Mouse (Mus musculus) left cerebral cortex, adult 8-10 months (tissue): Measurements from ENCODE around the gene Cfap43. TPM values are rescaled to one million over a fixed set of nuclear protein-coding genes. Genes with fewer than 3 reads are reported as not detected.
"Not testable (repeated sequence)": the region's sequence is repeated elsewhere in the genome, so short reads cannot be mapped to it uniquely, and the experiment has no call there.

Experiments used
- DNase-seq, 2 experiments: peaks; one replicate each; pipeline ENCODE4 v3.0.0; 2022; ENCODE audit warnings: low spot score in 2 of 2
- total RNA-seq, 4 experiments: library from RNA; stranded (reverse); gene quantifications; 2 replicates each; pipeline ENCODE4 v1.2.4; 2022

Cfap43 gene
- total RNA-seq, 4 experiments from 2014 or later, result 0.46 to 1.2 (median 0.99) TPM

DNA sequence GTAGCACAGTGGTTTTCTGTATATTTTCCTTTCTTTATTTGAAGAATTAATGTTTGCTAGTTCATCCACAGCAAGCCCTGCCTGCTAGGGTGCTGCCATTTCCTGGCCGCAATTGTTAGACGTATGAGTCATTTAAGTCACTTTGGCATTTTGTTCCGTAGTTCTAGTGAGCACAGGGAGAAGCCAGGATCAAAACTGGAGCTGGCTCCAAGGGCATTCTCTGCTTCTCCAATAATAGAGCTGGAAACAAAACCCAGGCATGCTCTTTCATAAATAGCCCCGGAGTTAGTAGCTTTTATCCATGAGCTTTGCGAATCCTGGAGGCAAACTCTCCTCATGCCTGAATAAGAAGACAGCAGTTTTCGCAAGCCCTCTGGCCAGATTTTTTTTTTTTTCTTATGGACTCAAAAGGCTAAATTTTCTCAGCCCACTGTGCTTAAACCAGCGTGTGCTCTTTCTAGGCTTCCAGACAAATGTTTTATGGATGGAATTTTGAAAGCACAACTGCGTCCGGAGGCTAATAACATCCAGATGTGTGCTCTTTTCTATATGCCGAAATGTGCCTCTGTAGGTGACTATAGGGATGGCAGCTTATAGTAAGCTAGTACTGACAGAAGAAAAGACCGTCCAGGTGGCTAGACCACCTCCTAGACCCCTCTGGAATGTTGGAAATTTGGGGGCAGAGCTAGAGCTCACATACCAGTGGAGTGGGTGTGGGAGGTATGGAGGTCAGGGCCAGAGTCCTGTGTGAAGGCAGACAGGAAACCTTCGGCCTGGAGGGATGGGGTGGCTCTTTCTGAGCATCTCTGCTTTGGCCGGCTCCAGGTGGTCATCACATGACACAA lies 64.9 kb downstream of the Cfap43 start:
- DNase-seq, result no peak

GRCm38 (mm10) chr19:47853053-47853452 lies 66.0 kb downstream of the Cfap43 start:
- no peak for DNase-seq

GRCm38 (mm10) chr19:47852131-47852530 lies 67.0 kb downstream of the Cfap43 start:
- not testable (repeated sequence) for DNase-seq

DNA sequence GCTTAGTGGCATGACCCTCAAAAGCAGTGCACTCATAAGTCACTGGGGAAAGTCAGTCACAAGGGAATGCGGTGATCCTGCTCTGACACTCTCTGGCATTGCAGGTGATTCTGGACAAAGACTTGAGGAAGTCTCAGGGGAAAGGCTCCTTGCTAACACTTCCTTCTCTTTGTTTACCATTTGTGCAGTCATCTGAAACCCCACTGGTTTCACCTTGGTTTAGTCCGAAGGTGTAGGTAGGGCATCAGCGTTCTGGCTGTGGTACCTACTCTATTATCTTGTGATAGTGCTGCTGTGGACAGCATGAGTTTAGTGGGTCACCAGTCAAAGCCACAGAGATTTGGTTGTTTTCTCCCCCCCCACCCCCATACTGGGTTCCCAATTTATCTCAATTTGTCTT lies 69.4 kb downstream of the Cfap43 start:
- DNase-seq, result no peak

DNA sequence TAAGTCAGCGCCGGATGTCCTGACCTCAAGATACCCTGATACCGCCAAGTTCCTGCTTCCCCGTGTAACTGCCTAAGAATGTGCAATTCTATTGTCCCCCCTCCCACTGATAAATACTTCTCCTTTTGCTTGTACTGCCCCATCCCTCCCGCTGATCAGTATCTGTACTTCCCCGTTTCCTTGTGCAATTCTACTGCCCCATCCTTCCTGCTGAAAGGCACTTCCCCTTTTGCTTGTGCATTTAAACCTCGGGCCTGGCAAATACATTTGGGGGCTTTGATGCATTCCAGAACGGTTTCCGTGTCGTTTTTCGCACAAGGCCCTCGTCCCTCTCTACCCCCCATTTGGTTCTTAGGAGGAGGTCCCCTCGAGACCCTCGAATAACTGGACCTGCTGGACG lies 77.9 kb downstream of the Cfap43 start:
- not testable (repeated sequence) for DNase-seq

GRCm38 (mm10) chr19:47837527-47837901 lies 81.6 kb downstream of the Cfap43 start:
- no peak for DNase-seq

- peak; percentile 27 to 30 for DNase-seq
These were observed 82.2 kb downstream of the Cfap43 start for GRCm38 (mm10) chr19:47836701-47837526.

DNA sequence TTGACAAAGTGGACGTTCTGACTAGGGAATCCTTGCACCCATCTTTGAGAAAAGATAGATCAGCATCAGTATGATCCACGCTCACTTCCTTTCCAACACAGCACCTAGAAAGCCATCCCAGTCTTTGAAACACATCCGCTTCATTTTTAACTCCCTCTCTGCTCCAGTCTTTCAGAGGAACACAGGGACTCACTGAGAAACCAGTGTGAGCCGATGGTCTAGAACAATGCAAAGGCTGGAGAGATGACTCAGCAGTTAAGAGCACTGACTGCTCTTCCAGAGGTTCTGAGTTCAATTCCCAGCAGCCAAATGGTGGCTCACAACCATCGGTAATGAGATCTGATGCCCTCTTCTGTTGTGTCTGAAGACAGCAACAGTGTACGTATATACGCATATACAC lies 83.3 kb downstream of the Cfap43 start:
- no peak for DNase-seq

DNA sequence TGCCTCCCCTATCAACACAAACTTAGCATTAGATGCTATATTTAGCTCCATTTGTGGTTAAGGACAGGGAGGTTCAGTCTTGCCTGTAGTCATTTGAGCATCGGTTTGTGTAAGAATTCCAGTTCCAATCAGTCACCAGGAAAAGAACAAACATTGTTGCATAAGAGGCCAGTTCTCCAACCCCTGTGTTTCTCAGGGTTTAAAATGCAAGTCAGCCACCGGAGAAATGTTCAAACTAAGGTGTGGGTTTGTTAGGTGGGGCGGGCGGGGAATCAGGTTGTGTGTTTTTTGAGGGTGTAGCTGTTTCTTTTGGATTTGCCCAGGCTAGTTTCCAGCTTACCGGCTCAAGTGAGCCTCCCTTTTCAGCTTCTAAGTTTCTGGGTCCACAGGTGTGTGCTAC lies 84.5 kb downstream of the Cfap43 start:
- DNase-seq, result no peak

DNA sequence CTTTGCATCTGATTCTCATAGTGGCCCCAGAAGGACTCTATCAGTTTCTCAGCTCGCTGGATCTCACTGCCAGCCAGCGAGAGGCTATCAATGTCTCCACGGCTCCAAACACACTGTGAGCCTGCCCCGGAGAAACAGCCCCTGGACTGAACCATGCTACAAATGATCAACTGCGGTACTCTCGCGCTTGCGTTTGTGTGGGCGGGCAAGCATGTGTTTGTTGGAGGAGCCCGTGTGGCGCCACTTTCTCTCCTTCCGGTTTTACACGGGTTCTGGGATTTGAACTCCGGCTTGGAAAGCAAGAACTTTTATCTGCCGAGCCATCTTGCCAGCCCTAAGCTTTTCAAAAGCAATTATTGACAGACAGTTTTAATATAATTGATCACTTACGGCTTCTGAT lies 86.8 kb downstream of the Cfap43 start:
- DNase-seq, result no peak

DNA sequence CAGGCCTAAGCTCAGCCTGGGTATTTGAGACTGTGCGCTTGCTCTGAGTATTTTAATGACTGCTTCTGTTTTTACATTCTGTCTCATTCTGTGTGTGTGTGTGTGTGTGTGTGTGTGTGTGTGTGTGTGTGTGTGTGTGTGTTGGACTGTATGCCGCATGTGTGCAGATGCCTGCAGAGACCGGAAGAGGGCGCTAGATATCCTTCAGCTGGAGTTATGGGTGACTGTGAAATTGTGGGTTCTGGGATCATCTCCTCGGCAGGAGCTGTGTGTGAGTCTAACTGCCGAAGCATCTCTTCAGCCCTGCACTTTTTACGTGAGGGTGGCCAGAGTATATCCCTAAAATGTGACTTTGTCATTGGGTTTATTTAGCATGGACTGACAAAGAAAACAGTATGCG lies 88.0 kb downstream of the Cfap43 start:
- no peak for DNase-seq

DNA sequence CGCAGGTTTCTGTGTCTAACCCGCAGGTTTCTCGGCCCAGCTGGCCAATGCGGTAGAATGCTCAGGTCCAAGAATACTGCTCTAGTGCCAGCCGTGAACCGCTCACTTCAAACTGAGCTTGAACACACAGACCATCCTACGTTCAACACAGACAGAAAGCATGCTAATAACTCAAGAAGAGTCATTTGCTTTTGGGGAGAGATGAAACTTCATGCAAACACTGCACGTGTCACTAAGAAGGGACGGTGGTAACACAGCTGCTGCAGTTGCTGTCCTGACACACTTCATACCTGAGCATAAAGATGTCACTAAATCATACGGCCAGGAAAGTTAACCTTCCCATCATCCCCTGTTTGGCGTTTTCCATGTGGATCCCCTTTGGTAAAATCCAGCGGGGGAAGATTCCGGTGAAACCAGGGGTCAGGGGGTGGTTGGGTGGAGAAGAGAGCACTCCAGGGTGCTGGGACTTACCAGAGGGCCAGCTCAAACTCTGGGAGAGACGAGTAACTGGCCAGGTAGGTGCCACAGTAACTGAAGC lies 89.1 kb downstream of the Cfap43 start:
- no peak for DNase-seq

- no peak for DNase-seq
These were observed 95.1 kb downstream of the Cfap43 start for GRCm38 (mm10) chr19:47824026-47824425.

GRCm38 (mm10) chr19:47822143-47822796 lies 96.8 kb downstream of the Cfap43 start:
- no peak for DNase-seq

DNA sequence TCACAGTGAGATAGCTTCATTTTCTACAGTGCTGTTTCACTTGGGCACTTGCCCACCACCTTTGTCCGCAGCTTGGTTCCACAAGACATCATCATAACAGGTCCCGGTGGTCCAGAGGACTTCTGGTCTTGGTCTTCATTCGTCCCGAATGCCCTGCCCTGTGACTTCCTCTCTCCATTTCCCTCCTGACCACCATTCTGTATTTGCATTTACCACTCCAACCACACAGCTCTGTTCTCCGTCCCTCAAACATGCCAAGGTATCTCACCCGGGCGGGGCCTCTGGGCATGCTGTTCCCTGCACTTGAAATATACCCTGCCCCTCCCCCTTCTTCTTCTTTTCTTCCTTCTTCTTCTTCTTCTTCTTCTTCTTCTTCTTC lies 97.6 kb downstream of the Cfap43 start:
- DNase-seq, result no peak

DNA sequence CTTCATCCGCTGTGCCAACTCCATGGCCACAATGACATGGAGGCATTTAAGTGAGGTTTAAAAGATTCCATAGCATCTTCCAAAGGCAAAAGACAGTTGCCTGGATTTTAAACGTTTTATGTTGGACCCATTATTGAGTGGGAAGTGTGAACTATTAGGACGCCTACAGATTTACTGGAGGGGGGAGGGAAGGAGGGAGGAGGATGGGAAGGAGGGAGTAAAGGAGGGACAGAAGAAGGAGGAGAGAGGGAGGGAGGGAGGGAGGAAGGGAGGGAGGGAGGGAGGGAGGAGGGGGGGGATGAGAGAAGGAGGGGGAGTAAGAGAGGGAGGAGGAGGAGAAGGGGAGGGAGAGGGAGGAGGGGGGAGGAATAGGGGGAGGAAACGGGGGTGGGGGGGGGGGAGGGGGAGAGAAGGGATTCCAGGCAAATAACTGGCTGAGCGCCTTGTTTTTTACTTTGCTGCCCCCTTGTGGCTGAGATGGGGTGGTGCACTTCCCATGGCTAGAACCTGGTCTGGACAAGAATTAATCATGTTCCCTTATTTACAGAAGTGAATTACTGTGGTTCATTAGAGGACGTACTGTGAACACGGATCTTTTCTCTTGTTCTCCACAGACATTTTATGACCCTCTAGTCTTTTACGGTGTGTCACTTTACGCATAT lies 98.1 kb downstream of the Cfap43 start:
- DNase-seq, result peak; percentile 38 to 56

DNA sequence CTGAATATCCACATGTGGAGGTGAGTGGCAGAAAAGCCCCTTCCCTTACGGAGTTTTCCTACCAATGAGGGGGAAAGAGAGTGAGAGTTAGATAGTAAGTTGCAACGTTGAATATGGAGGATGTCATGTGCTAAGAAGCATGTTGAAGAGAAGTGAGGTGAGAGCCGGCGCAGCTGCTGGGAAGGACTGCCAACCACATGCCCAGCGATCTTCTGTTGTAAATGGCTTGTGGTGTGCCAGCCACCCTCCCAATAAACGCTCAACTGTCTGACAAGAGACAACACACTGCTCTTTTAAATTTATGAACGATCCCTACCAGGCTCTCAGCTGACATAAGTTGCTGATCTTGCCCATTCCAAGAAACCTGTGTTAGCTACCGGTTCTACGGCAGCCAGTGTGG lies 101.4 kb downstream of the Cfap43 start:
- no peak for DNase-seq

DNA sequence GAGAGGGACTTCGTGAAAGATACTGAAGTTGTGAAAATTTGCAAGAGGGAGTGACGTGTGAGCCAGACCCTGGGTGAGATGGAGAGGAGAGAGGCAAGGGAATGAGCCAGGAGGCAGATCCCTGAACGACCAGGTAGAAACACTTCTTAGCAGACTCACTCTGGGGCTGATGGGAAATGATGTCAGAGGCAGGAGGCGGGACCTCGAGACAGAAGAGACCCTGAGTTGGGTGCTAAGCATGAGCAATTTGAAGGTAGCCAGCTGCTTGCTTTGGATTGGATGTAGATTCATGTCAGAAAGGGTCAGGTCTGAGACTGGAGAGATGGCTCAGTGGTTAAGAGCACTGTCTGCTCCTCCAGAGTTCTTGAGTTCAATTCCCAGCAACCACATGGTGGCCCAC lies 104.4 kb downstream of the Cfap43 start:
- no peak for DNase-seq

- DNase-seq, result no peak
These were observed 107.0 kb downstream of the Cfap43 start for GRCm38 (mm10) chr19:47812091-47812490.

- no peak for DNase-seq
These were observed 120.5 kb downstream of the Cfap43 start for GRCm38 (mm10) chr19:47798583-47798982.

- no peak for DNase-seq
These were observed 122.4 kb downstream of the Cfap43 start for GRCm38 (mm10) chr19:47796699-47797098.
